Mouse (Mus musculus): Measurements from ENCODE around the gene Jak1. TPM values are rescaled to one million over a fixed set of nuclear protein-coding genes. Genes with fewer than 3 reads are reported as not detected.

Jak1 gene
- polyA plus RNA-seq, 1 experiment from 2014 or later, result 53.9 TPM

GRCm38 (mm10) chr4:101244257-101245011 lies 20.6 kb downstream of the Jak1 start:
- Histone ChIP-seq H3K27me3 (ENCODE audit: low read depth, poor library complexity, severe bottlenecking) (no peaks in the 10 kb centered on the region), H3K36me3 (no peaks in the 10 kb centered on the region), H3K9me3 (replicated peaks) (no peaks in the 10 kb centered on the region), H3K4me3 (no peak overlapping the region), H3K27ac (no peak overlapping the region), H3K4me1 (peaks cover 3% of the 10 kb centered on the region; the same call in 1 of the 2 replicates)
- DNase-seq (ENCODE audit: low spot score), result no peak
- WGBS, result 75% methylated on average over 6 of the region's 6 CpGs

GRCm38 (mm10) chr4:101240875-101241173 lies 24.3 kb downstream of the Jak1 start:
- 87% methylated on average over 3 of the region's 3 CpGs for WGBS
- H3K4me3 ChIP-seq, result no peak overlapping the region
- no peaks in the 10 kb centered on the region for H3K4me1 ChIP-seq
- no peaks in the 10 kb centered on the region for H3K36me3 ChIP-seq
- no peaks in the 10 kb centered on the region for H3K27me3 ChIP-seq (ENCODE audit: low read depth, poor library complexity, severe bottlenecking)
- no peak overlapping the region for H3K27ac ChIP-seq
- no peak for DNase-seq (ENCODE audit: low spot score)
- no peaks in the 10 kb centered on the region for H3K9me3 ChIP-seq (replicated peaks)

GRCm38 (mm10) chr4:101240163-101240874 lies 24.8 kb downstream of the Jak1 start:
- Histone ChIP-seq H3K27me3 (ENCODE audit: low read depth, poor library complexity, severe bottlenecking) (no peaks in the 10 kb centered on the region), H3K4me1 (no peaks in the 10 kb centered on the region), H3K36me3 (no peaks in the 10 kb centered on the region), H3K9me3 (replicated peaks) (no peaks in the 10 kb centered on the region), H3K27ac (no peak overlapping the region), H3K4me3 (no peak overlapping the region)
- no peak for DNase-seq (ENCODE audit: low spot score)
- WGBS, result 93% methylated on average over 5 of the region's 5 CpGs

GRCm38 (mm10) chr4:101239313-101240162 lies 25.5 kb downstream of the Jak1 start:
- Histone ChIP-seq H3K36me3 (no peaks in the 10 kb centered on the region), H3K4me1 (peaks cover 7% of the 10 kb centered on the region), H3K27ac (no peak overlapping the region), H3K9me3 (replicated peaks) (no peaks in the 10 kb centered on the region), H3K27me3 (ENCODE audit: low read depth, poor library complexity, severe bottlenecking) (no peaks in the 10 kb centered on the region), H3K4me3 (no peak overlapping the region)
- DNase-seq (ENCODE audit: low spot score), result no peak
- 90% methylated on average over 3 of the region's 3 CpGs for WGBS

GRCm38 (mm10) chr4:101238589-101238988 lies 26.5 kb downstream of the Jak1 start:
- WGBS, result 90% methylated on average over 4 of the region's 4 CpGs
- H3K4me3 ChIP-seq, result no peak overlapping the region
- no peak for DNase-seq (ENCODE audit: low spot score)

GRCm38 (mm10) chr4:101236797-101237196 lies 28.3 kb downstream of the Jak1 start:
- peaks cover 12% of the 10 kb centered on the region for H3K4me1 ChIP-seq
- no peak for DNase-seq (ENCODE audit: low spot score)

More at GRCm38 (mm10) chr4:101238589-101238988, 26.5 kb downstream of the Jak1 start:
- Histone ChIP-seq H3K27me3 (ENCODE audit: low read depth, poor library complexity, severe bottlenecking) (no peaks in the 10 kb centered on the region), H3K4me1 (peaks cover 12% of the 10 kb centered on the region), H3K9me3 (replicated peaks) (no peaks in the 10 kb centered on the region), H3K27ac (no peak overlapping the region), H3K36me3 (no peaks in the 10 kb centered on the region)

GRCm38 (mm10) chr4:101235964-101236363 lies 29.1 kb downstream of the Jak1 start:
- no peaks in the 10 kb centered on the region for H3K9me3 ChIP-seq (replicated peaks)
- peaks cover 12% of the 10 kb centered on the region for H3K4me1 ChIP-seq
- DNase-seq (ENCODE audit: low spot score), result no peak
- H3K4me3 ChIP-seq, result no peak overlapping the region
- no peak overlapping the region for H3K27ac ChIP-seq
- 90% methylated on average over 1 of the region's 1 CpGs for WGBS
- H3K36me3 ChIP-seq, result no peaks in the 10 kb centered on the region
- H3K27me3 ChIP-seq (ENCODE audit: low read depth, poor library complexity, severe bottlenecking), result no peaks in the 10 kb centered on the region

More at GRCm38 (mm10) chr4:101236797-101237196, 28.3 kb downstream of the Jak1 start:
- H3K27ac ChIP-seq, result no peak overlapping the region
- H3K4me3 ChIP-seq, result no peak overlapping the region
- 87% methylated on average over 6 of the region's 6 CpGs for WGBS
- no peaks in the 10 kb centered on the region for H3K27me3 ChIP-seq (ENCODE audit: low read depth, poor library complexity, severe bottlenecking)
- H3K9me3 ChIP-seq (replicated peaks), result no peaks in the 10 kb centered on the region
- no peaks in the 10 kb centered on the region for H3K36me3 ChIP-seq

GRCm38 (mm10) chr4:101234753-101235152 lies 30.3 kb downstream of the Jak1 start:
- Histone ChIP-seq H3K27me3 (ENCODE audit: low read depth, poor library complexity, severe bottlenecking) (no peaks in the 10 kb centered on the region), H3K9me3 (replicated peaks) (no peaks in the 10 kb centered on the region), H3K27ac (no peak overlapping the region), H3K36me3 (no peaks in the 10 kb centered on the region), H3K4me3 (no peak overlapping the region), H3K4me1 (peaks cover 12% of the 10 kb centered on the region)
- no peak for DNase-seq (ENCODE audit: low spot score)
- 53% methylated on average over 1 of the region's 1 CpGs for WGBS

GRCm38 (mm10) chr4:101234332-101234731 lies 30.8 kb downstream of the Jak1 start:
- Histone ChIP-seq H3K27me3 (ENCODE audit: low read depth, poor library complexity, severe bottlenecking) (no peaks in the 10 kb centered on the region), H3K36me3 (no peaks in the 10 kb centered on the region), H3K4me3 (no peak overlapping the region), H3K9me3 (replicated peaks) (no peaks in the 10 kb centered on the region), H3K4me1 (peaks cover 12% of the 10 kb centered on the region), H3K27ac (no peak overlapping the region)
- WGBS, result 66% methylated on average over 1 of the region's 1 CpGs
- no peak for DNase-seq (ENCODE audit: low spot score)

- DNase-seq (ENCODE audit: low spot score), result no peak
- 90% methylated on average over 2 of the region's 2 CpGs for WGBS
- H3K9me3 ChIP-seq (replicated peaks), result 0 out of 2 replicates have a peak, but pooled peaks cover 2% of the 10 kb centered on the region
- no peak overlapping the region for H3K4me3 ChIP-seq
- H3K27me3 ChIP-seq (ENCODE audit: low read depth, poor library complexity, severe bottlenecking), result no peaks in the 10 kb centered on the region
- no peak overlapping the region for H3K27ac ChIP-seq
- no peaks in the 10 kb centered on the region for H3K36me3 ChIP-seq
- peaks cover 12% of the 10 kb centered on the region for H3K4me1 ChIP-seq
Observed at GRCm38 (mm10) chr4:101230621-101231020, 34.5 kb downstream of the Jak1 start.

GRCm38 (mm10) chr4:101227398-101227797 lies 37.7 kb downstream of the Jak1 start:
- 0 out of 2 replicates have a peak, but pooled peaks cover 2% of the 10 kb centered on the region for H3K9me3 ChIP-seq (replicated peaks)
- no peaks in the 10 kb centered on the region for H3K36me3 ChIP-seq
- WGBS, result 90% methylated on average over 3 of the region's 3 CpGs
- DNase-seq (ENCODE audit: low spot score), result no peak
- H3K4me3 ChIP-seq, result no peak overlapping the region
- no peak overlapping the region for H3K27ac ChIP-seq
- H3K27me3 ChIP-seq (ENCODE audit: low read depth, poor library complexity, severe bottlenecking), result no peaks in the 10 kb centered on the region
- H3K4me1 ChIP-seq, result no peaks in the 10 kb centered on the region

GRCm38 (mm10) chr4:101225984-101226383 lies 39.1 kb downstream of the Jak1 start:
- 89% methylated on average over 5 of the region's 5 CpGs for WGBS
- H3K4me3 ChIP-seq, result no peak overlapping the region
- no peak overlapping the region for H3K27ac ChIP-seq
- H3K36me3 ChIP-seq, result no peaks in the 10 kb centered on the region
- no peaks in the 10 kb centered on the region for H3K4me1 ChIP-seq
- H3K27me3 ChIP-seq (ENCODE audit: low read depth, poor library complexity, severe bottlenecking), result no peaks in the 10 kb centered on the region
- 0 out of 2 replicates have a peak, but pooled peaks cover 2% of the 10 kb centered on the region for H3K9me3 ChIP-seq (replicated peaks)
- DNase-seq (ENCODE audit: low spot score), result no peak

GRCm38 (mm10) chr4:101220946-101221345 lies 44.1 kb downstream of the Jak1 start:
- H3K9me3 ChIP-seq (replicated peaks), result no peaks in the 10 kb centered on the region
- DNase-seq (ENCODE audit: low spot score), result no peak
- no peak overlapping the region for H3K4me3 ChIP-seq
- 97% methylated on average over 2 of the region's 2 CpGs for WGBS
- H3K27me3 ChIP-seq (ENCODE audit: low read depth, poor library complexity, severe bottlenecking), result no peaks in the 10 kb centered on the region
- H3K36me3 ChIP-seq, result no peaks in the 10 kb centered on the region
- H3K27ac ChIP-seq, result no peak overlapping the region
- no peaks in the 10 kb centered on the region for H3K4me1 ChIP-seq
